Mouse (Mus musculus) retina, adult 2 months (tissue): ENCODE results near the gene Ggct.

Experiments used
- DNase-seq: peaks from one replicate; pipeline ENCODE4 v3.0.0-alpha.2; 2012; ENCODE audit warnings: low read depth, low spot score

Gene Ggct

DNA sequence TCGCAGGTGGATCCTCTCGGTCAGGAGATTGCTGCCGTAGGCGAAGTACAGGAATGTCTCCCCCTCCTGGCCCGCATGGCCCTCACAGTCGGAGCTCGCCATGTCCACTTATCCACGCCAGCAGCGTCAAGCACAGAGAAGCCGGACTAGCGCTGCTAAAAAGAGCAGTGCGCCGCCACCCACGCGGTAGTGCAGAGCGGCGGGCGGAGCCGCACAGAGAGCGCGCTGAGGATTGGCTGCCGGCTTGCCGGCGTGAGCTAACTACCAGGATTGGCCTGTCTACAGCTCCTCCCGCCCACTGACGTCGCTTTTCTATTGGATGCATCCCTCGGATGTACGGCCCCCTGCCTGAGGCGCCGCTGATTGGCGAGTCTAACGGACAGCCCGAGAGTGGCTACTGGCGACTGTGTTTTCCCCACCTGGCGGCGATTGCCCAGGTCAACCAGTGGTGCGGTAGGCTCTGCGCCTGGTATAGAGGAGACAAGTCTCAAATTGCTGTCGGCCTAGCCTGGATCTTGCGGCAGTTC, at the start of gene Ggct:
TSS of gene Ggct (minus strand) at position 217 of the 527 bp plus-strand sequence.
- peak; percentile 93 for DNase-seq

GRCm38 (mm10) chr6:55040031-55040430, 47.3 kb upstream of the Ggct start:
- no peak for DNase-seq

GRCm38 (mm10) chr6:55039446-55039783, 46.7 kb upstream of the Ggct start:
- no peak for DNase-seq

GRCm38 (mm10) chr6:55038671-55039445, 46.1 kb upstream of the Ggct start:
- DNase-seq, result no peak

- peak; percentile 68 for DNase-seq
Observed at GRCm38 (mm10) chr6:55037799-55038670, 45.3 kb upstream of the Ggct start, which contains the start of gene Gars. TSS of gene Gars (plus strand) at chr6:55038007.

GRCm38 (mm10) chr6:55036731-55037130, 44.0 kb upstream of the Ggct start:
- DNase-seq, result no peak

GRCm38 (mm10) chr6:55027642-55028041, 34.9 kb upstream of the Ggct start:
- DNase-seq, result no peak

- DNase-seq, result no peak
Observed at GRCm38 (mm10) chr6:55021806-55022205, 29.1 kb upstream of the Ggct start.

DNA sequence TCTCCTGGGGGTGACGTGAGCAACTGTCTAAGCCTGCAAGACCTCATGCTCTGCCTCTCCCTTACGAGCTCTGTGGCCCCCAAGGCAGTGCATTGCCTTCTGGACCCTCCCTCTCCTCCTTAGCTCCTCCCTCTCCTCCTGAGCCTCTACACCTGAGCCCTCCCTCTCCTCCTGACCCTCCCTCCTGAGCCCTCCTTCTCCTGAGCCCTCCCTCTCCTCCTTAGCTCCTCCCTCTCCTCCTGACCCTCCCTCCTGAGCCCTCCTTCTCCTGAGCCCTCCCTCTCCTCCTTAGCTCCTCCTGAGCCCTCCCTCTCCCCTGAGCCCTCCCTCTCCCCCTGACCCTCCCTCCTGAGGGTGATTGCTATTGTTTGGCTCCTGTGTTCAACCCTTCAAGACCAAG, 25.7 kb upstream of the Ggct start:
- DNase-seq, result no peak

DNA sequence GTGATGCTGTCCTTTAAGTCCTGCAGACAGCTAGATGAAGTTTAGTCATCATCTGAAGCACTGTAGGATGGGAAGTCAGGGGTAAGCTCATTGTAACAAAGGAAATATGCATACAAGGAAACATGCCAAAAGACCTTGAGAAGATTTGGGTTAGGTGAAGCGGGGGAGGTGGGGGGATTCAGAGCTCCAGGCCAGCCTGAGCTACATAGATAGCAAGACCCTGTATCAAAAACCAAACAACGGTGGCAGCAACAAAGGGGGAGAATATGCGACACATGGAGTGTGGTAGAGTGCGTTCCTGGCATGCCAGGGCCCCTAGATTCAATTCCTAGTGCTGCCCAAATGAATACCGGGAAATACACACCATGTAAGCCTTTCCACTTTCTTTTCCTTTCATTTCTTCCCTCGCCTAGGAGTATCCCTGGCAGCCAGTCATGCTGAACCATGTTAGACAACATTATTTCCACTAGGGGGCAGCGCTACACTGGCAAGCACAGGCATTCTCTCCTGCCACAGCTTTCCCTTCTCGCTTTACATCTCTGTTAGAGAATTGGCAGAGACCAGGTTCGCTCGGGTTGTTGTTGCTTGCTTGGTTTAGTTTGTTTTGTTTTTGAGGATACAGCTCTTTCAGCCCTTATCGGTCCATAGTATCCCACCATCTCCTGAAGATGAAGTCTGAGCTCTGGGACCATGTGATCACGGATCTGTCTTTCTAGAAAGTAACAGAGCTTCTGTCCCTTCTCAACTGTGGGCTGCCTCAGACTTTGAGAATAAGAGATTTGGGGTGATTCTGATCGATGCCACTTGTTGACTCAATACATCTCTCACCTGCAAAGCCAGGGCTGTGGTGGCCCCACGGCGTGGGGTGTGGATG, 24.2 kb upstream of the Ggct start:
- no peak for DNase-seq

DNA sequence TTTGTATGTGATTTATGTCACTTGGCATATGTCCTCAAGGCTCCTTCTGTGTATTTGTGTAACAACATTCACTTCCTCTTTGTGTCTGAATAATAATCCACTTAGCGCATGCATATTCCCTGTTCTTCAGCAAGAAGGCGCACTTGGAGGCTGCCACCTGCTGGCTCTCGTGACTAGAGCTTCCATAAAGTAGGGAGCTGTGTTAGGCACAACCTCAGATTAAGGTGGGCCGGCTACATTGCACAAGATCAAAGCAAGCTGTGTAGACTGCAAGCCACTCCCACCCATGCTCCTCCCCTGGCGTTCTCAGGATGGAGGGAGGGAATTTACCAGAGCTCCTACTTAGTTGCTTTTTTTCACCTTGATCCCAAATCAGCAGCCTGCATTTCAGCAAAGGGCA, 23.5 kb upstream of the Ggct start:
- no peak for DNase-seq

GRCm38 (mm10) chr6:55014184-55014583, 21.4 kb upstream of the Ggct start:
- DNase-seq, result no peak

- no peak for DNase-seq
Observed at GRCm38 (mm10) chr6:55012516-55012915, 19.8 kb upstream of the Ggct start.

GRCm38 (mm10) chr6:55010330-55011091, 17.8 kb upstream of the Ggct start:
- DNase-seq, result no peak

DNA sequence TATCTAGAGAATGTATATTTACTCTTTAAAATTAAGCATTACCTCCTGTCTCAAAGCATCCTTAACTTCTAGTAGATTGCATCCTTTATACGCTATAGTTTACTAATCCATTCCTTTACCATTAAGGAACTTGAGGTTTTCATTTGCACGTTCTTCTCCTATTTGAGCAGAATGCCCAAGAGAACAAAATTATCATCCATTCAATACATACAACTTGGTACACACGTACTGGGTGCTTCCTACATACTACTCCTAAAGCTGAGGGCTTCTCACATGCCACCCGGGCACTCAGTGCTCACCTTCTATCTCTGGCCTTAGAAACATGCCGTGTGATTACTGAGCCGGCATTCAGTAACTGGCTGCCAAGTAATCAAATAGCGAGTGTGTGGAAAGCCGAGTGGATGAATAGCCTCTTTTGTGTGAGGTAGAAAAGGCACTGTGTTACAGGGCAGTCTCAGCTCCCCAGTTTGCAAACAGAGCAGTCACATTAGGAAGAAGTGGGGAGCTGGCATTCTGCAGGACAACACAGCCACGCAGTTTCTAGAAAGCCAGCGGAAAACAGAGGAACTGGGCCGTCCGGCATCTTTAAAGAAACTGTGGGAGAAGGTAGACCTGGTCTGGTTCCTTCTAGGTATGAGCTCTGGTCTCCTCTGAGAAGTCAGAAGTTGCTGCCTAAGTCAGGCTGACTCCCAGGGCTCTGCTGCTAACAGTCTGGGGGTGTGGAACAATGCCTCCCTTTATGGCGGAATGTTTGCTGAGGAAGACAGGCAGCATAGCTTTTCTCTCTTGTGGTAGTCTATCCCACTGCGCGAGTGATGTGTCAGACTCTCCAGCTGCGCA, 16.9 kb upstream of the Ggct start:
- no peak for DNase-seq

- no peak for DNase-seq
Observed at GRCm38 (mm10) chr6:55008401-55008800, 15.7 kb upstream of the Ggct start.

DNA sequence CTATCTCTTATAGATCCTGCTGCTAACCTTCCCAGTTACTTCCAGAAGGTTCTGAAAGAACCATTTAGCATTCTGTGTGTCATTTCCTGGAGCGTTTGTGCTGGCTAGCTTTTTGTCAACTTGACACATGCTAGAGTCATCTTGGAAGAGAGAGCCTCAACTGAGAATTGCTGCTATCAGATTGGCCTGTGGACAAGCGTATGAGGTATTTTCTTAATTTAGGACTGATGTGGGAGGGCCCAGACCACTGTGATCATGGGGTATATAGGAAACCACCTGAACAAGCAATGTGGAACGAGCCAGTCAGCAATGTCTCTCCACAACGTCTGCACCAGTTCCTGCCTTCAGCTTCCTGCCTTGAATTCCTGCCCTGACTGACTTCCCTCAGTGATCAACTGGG, 10.8 kb upstream of the Ggct start:
- no peak for DNase-seq

DNA sequence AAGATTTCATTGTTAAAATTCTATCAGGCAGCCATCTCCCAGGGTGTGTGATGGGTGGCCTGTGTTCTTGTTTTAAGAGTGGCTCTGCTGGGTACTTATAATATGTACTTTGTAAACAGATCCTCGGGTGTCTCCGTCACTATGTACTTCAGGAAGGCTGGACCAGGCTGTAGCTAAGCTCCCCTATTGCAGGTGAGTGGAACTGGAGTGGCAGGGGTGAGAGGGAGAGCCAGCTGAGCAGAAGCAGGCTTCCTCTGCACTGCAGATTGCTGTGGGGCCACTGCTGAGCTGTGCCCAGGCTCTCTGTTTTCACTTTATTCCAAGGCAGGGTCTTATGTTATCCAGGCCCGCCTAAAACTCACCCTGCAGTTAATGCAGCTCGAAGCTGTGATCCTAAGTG, 9.7 kb upstream of the Ggct start:
- DNase-seq, result no peak

DNA sequence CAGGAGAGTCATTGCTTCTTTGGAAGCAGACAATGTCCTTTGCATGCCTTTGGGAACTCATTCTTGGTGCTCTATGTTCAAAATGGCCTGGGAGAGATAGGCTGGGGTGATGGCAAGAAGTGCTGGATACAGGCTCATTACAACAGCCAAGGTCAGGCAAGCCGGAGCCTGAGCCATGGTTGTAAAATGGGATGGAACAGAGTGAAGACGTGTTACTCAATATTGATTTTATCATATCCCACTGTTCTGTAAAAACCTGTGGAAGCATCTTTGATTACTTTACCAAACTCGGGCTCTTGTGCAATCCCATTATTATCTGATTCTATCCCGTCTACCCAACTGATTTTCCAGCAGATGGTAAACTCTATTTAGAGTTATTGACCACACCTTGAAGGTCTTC, 8.6 kb upstream of the Ggct start:
- DNase-seq, result no peak

DNA sequence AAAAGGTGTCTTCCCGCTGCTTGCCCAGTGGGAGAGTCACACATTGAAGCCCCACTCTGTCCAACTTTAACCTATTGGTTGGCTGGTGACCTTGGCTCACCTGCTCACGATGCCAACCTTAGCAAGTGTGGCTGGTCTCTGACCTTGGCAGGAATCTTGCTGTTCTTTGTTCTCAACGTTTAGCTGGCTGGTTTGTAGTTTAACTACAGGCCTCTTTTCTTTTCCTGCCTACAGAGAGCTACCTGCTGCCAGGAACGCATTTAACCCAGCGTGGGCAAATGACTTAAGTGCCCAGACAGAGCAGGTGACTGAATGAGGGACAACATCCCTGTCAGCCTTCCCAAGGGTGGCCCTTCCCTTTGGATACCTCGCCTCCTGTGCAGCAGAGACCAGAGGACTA, 5.0 kb upstream of the Ggct start:
- DNase-seq, result no peak
